Mouse (Mus musculus) urinary bladder, adult 18-20 months (tissue): ENCODE measurements around the gene Slc6a6.
A peak's percentile ranks its signal among the peaks of the same experiment; 100 is the strongest.

Source experiments
- DNase-seq, 2 experiments: peaks; one replicate each; pipeline ENCODE4 v3.0.0; 2022; ENCODE audit warnings: low spot score in 2 of 2, mixed read lengths in 2 of 2

Slc6a6 gene

GRCm38 (mm10) chr6:91720588-91721214 lies 36.8 kb downstream of the Slc6a6 start:
- DNase-seq, result no peak

GRCm38 (mm10) chr6:91721215-91721701 lies 37.4 kb downstream of the Slc6a6 start:
- DNase-seq, result no peak

DNA sequence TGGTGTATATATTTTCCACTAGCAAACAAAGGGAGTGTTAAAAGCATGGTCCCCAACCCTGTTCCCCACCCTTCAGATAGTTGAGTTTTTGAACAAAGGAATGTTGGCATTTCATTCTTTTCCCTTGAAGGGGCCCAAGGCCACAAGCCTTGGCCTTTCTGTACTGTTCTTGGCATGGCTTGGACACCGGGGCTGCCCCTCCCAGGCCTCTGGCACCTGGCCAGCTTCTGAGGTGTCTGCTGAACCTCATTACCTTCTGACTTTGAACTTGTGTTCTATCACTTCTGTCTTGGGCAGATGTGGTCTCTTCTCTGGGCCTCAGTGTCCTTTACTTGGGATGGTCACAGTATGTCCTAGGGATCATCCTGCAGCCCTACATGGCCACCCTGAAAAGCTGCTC lies 43.5 kb downstream of the Slc6a6 start:
- no peak for DNase-seq

GRCm38 (mm10) chr6:91728939-91729619 lies 45.2 kb downstream of the Slc6a6 start:
- no peak for DNase-seq

DNA sequence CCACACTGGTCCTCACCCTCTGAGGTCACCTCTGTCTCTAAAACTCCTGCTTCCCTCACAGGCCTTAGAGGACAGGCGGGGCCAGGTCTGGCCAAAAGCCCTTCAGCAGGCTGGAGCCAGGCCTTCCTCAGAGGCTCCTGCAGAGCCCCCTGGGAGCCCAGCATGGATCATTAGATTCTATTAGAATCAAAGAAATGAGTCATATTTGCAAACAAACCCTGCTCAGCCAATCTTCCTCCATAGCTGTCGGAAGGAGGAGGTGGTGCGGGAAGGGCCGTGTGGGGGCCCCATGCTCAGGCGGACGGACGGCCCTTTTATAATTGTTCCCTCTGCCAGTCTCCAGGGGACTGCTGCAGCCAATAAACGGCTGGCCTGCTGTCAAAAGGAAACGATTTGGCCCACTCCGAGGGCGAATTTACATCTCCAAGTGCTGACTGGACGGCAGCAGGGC lies 45.8 kb downstream of the Slc6a6 start:
- peak in 1 of 2 experiments; percentile 58 for DNase-seq

GRCm38 (mm10) chr6:91732138-91732537 lies 48.3 kb downstream of the Slc6a6 start:
- DNase-seq, result no peak

- peak in 1 of 2 experiments; percentile 27 for DNase-seq
These were observed 52.6 kb downstream of the Slc6a6 start for GRCm38 (mm10) chr6:91736471-91736870.

DNA sequence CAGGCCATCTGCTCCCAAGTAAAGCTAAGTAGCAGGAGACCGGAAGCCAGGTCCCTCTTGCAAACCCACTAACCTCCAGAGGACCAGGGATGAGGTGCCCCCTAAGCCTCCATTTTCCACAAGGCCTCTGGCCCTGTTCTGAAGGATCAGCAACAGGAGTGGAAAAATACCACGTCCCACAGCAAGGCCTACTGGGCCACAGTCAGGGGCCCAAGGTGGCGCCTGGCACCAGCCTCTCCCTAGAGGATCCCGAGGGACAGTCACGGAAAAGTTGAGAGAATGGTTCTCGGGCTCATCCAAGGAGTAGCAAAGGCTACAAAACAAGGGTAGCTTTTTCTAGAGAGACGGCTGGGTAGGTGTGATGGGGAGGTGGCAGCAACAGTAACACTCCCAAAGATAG lies 53.6 kb downstream of the Slc6a6 start:
- DNase-seq, result no peak

DNA sequence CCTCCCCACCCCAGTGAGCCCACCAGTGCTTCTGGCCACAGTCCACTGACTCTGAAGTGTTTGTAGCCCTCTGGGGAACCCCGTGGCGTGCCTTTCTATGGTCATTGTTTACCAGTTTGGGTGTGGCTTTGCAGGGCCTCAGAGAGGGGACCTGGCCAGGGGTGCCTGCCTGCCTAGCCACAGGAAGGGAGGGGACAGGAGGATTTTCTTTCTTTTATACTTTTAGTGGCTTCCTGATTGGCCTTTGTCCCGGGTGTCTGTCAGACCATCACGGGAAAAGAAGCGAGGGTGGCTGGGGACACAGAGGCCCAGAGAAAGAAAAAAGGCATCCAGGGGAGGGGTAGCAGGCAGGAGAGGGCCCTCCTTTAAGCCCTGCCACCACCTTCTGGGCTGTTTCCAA lies 54.2 kb downstream of the Slc6a6 start:
- peak in 1 of 2 experiments; percentile 31 for DNase-seq

DNA sequence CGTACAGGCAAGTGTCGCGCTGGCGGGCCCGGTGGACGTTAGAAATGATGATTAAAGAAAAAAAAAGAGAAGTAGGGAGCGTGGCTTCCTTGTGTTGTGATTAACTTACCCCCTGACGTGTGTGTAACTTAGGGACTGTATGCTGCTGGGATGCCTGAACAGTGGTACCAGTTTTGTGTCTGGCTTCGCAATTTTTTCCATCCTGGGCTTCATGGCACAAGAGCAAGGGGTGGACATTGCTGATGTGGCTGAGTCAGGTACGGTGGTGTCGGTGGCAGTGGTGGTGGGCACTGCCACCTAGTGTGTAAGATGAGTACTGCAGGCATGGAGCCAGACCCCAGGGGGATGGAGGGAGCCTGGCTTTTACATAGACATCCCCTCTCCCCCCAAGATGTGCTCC lies 57.2 kb downstream of the Slc6a6 start:
- DNase-seq, result no peak

GRCm38 (mm10) chr6:91742466-91742865 lies 58.6 kb downstream of the Slc6a6 start:
- DNase-seq, result no peak

- DNase-seq, result no peak
These were observed 59.1 kb downstream of the Slc6a6 start for GRCm38 (mm10) chr6:91742995-91743394.

DNA sequence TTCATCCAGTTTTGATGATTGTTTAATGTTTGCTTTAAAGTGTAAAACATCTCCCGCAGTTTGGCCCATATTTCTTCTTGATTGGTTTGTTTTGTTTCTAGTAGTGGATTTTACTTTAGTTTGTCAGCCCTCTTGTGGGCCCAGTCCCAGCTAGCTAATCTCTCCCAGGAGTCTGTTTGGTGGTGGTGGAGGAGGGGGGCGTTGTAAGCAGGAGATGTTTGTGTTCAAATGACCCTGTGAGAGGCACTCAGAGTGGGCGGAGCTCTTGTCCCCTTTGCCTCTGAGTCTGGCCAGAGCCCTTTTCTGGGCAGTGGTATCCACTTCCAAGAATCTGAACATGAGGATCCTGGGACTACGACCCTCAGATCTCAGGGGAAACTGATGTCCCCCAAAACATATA lies 60.0 kb downstream of the Slc6a6 start:
- no peak for DNase-seq

- DNase-seq, result no peak
These were observed 61.4 kb downstream of the Slc6a6 start for GRCm38 (mm10) chr6:91745246-91745645.

DNA sequence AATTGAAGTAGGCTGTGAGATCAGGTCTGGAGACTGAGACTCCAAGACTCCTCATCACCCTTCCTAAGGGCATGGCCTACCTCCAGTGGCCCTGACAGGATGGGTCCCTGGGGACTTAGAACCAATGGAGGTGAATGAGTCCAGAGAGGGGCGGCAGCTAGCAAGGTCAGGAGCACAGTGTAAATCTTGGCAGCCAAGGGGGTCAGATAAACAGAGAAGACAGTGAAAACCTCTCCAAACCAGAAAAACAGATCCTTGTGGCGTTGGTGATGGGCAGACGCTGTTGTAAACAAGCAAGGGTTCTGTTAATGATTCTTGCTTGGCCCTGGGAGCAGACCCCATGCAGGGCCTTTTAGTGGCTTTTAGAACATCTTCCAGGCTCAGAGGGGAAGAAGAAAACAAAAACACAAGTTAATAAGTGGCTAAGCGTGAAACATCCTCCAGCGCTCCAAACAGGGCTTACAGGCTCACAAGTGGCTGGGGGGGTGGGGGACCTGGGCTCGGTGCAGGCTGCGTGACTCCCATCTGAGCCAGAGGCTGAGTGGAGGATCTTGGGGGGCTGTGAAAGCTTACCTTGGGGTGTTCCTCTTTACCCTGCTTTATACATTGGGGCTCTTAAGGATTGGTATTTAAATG lies 62.2 kb downstream of the Slc6a6 start:
- no peak for DNase-seq

DNA sequence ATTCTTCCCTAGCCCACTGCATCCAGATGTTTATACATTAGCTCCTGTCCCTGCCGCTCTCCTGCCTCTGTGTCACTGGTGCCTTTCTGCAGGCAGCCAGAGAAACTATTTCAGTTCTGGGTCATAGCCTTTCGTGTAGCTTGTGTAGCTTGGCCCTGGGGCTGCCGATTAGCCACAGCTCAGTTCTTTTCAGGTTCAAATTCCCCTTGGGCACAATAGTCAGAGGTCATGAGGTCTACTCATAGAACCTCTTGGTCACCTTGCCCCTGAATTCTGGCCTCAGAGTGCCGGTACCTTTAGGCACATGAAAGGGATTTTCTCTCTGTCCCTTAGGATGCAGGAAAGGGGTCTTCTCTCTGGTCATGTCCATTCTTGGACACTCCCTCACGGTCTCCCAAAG lies 62.9 kb downstream of the Slc6a6 start:
- DNase-seq, result no peak

- DNase-seq, result no peak
These were observed 67.1 kb downstream of the Slc6a6 start for GRCm38 (mm10) chr6:91750976-91751375.

DNA sequence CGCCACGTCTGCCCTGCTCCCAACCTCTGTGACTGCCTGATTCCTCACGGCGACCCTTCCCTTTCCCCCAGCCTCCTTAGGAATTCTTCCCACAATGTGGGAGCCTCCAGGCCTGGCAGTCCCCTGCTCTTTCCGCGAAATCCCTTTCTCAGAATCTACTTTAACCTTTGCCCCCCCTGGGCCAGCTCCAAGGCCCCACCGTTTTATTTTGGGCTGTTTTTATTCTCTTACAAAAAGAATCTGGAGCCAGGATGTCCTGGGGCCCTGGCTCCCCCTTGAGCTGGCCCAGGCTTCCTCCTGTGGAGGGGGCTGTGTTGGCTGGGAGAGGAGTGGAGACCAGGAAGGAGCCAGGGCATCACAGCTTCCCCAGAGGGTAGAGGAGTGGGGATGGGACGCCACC lies 69.0 kb downstream of the Slc6a6 start:
- DNase-seq, result no peak

DNA sequence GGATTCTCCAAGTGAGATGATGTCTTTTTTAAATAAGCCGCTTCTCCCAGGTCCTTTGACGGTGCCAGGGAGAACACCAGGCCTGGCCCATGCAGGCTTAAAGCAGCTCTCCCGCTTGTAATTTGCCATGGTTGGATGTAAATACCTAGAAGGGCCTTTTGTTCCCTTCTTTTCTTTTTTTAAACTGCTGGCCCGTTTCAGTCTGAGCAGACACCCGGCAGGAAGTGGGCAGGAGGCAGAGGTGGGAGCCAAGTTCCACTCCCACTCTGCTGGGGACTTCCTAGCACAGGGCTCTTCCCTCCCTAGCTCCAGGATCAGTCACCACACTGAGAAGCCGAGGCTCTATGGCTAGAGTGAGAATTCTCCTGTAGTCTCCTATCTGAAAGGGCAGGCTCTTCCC lies 70.2 kb downstream of the Slc6a6 start:
- no peak for DNase-seq

DNA sequence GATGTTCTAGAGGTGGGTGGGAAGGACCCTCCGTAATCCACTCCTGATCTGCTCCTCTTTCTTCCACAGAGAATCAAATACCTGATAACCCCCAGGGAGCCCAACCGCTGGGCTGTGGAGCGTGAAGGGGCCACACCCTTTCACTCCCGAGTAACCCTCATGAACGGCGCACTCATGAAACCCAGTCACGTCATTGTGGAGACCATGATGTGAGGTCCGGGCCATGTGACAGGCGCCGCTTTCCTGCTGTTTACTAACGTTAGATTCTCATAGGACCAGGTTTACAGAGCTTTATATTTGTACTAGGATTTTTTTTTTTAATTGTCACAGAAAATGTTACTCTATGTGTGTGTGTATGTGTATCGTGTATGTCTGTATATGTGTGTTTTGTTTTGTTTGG lies 71.0 kb downstream of the Slc6a6 start:
- DNase-seq, result no peak

GRCm38 (mm10) chr6:91762051-91762742 lies 78.3 kb downstream of the Slc6a6 start:
- no peak for DNase-seq

GRCm38 (mm10) chr6:91767550-91767949 lies 83.7 kb downstream of the Slc6a6 start:
- no peak for DNase-seq
